Mouse (Mus musculus): ENCODE results near the gene Lasp1. TPM values are rescaled to one million over a fixed set of nuclear protein-coding genes. Genes with fewer than 3 reads are reported as not detected.

Gene Lasp1
- polyA plus RNA-seq, 1 experiment from 2014 or later, result 85.1 TPM

DNA sequence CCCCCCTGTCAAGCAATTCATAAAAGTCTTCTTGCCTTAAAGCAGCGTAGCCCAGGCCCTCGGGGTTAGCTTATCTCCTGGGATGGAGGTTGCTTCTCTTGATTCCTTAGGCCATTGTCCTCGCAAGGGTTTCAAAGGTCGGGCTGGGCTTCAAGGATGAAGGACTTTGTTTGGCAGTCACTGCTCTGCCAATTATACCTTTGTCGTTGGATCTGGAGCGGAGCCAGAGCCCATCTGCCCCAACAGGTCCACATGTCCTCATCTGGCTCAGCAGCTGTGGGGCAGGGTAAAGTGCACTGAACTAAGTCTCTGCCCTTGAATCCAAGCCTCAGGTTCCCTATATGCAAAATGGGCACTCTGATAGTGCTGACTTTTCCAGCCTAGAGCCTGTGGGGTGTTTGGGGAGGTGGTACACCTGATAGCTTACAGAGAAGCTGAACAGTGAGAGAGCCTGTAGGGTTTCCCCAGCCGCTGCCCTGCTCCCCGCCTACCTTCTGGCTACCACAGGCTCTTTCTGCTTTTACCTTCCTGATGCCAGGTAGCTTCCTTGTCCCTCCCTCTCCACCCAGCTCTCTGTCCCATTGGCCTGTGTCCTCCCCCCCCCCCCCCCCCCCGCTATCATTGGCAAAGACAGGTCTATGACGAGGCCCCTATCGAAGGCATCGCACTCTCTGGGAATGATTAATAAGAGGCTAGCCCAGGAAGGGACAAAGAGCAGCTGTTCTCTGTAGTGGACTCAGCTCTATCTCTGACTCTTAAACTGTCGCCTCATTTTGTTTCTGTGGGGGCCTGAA is 13.0 kb downstream of the Lasp1 start:
- H3K27me3 ChIP-seq (replicated peaks; ENCODE audit: control insufficient read depth, insufficient read depth, low read length), result no peaks in the 10 kb centered on the region
- ATAC-seq (replicated peaks; ENCODE audit: low FRiP score, low TSS enrichment, low read depth), result peak; percentile 44
- no peaks in the 10 kb centered on the region for H3K9me3 ChIP-seq (ENCODE audit: control insufficient read depth, low read length)
- peak; percentile 61 for DNase-seq (ENCODE audit: low spot score)
- H3K4me1 ChIP-seq (replicated peaks; ENCODE audit: control insufficient read depth, insufficient read depth, low read length), result peaks cover 70% of the 10 kb centered on the region
- WGBS, result 35% methylated on average over 13 of the region's 13 CpGs
- H3K9ac ChIP-seq (ENCODE audit: low read length), result peak overlapping the region; percentile 20; the same call in 1 of the 2 replicates
- no peak overlapping the region for H3K4me3 ChIP-seq (ENCODE audit: low read depth, low read length)
- peaks cover 75% of the 10 kb centered on the region for H3K36me3 ChIP-seq (ENCODE audit: control insufficient read depth, insufficient read depth, low read length)
- peak overlapping the region; percentile 62 for H3K27ac ChIP-seq (ENCODE audit: low read depth)
- peak overlapping the region; percentile 30 for H3K4me2 ChIP-seq (ENCODE audit: low read length)

DNA sequence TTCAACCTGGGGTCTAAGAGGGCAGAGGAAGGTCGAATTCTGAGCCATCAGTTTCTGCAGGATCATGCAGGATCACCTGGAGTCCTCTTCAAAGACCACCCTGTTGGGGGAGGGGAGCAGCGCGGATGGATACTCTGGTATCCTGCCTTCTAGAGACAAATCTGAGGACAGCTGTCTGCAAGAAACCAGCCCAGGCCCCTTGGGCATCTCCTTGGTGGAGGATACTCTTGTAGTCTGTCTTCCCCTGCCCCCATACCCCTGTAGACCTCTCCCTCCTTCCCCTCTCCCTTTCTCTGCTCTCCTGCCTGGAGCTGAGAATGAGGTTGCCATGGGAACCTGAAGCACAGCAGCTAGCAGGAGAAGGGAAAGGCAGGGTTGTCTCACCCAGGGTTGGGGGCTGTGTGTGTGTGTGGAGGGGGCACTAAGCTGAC is 13.7 kb downstream of the Lasp1 start:
- WGBS, result 38% methylated on average over 3 of the region's 3 CpGs
- Histone ChIP-seq H3K9ac (ENCODE audit: low read length) (peak overlapping the region; percentile 3; the same call in 1 of the 2 replicates), H3K9me3 (ENCODE audit: control insufficient read depth, low read length) (no peaks in the 10 kb centered on the region), H3K4me1 (replicated peaks; ENCODE audit: control insufficient read depth, insufficient read depth, low read length) (peaks cover 72% of the 10 kb centered on the region), H3K27me3 (replicated peaks; ENCODE audit: control insufficient read depth, insufficient read depth, low read length) (no peaks in the 10 kb centered on the region), H3K27ac (ENCODE audit: low read depth) (peak overlapping the region; percentile 62), H3K36me3 (ENCODE audit: control insufficient read depth, insufficient read depth, low read length) (peaks cover 72% of the 10 kb centered on the region), H3K4me2 (ENCODE audit: low read length) (peak overlapping the region; percentile 12), H3K4me3 (ENCODE audit: low read depth, low read length) (no peak overlapping the region)
- peak; percentile 20; the same call in 1 of the 2 replicates for ATAC-seq (replicated peaks; ENCODE audit: low FRiP score, low TSS enrichment, low read depth)
- DNase-seq (ENCODE audit: low spot score), result no peak

DNA sequence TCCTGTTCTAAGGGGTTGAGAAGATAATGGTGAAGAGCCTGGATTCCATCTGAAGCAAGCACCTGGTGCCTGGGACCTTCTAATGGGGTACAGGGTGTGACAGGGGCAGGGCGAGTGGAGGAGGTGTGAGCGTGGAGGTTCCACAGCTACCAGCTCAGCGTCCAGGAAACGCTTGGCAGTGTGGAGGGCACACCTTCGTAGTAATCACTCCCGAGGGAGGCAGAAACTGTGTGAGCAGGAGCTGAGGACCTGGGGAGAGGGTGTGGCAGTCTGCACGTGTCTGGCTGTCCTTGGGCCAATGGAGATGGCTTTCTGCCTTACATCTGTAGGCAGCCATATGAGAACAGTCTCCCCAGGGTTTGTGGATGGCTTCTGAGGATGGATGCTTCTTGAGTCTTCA is 14.3 kb downstream of the Lasp1 start:
- WGBS, result 42% methylated on average over 7 of the region's 7 CpGs
- Histone ChIP-seq H3K4me1 (replicated peaks; ENCODE audit: control insufficient read depth, insufficient read depth, low read length) (peaks cover 72% of the 10 kb centered on the region), H3K9ac (ENCODE audit: low read length) (no peak overlapping the region), H3K27ac (ENCODE audit: low read depth) (peak overlapping the region; percentile 62; the same call in 1 of the 2 replicates), H3K27me3 (replicated peaks; ENCODE audit: control insufficient read depth, insufficient read depth, low read length) (no peaks in the 10 kb centered on the region), H3K4me2 (ENCODE audit: low read length) (no peak overlapping the region), H3K4me3 (ENCODE audit: low read depth, low read length) (no peak overlapping the region), H3K9me3 (ENCODE audit: control insufficient read depth, low read length) (no peaks in the 10 kb centered on the region), H3K36me3 (ENCODE audit: control insufficient read depth, insufficient read depth, low read length) (peaks cover 73% of the 10 kb centered on the region)
- no peak for DNase-seq (ENCODE audit: low spot score)
- 0 out of 2 replicates have a peak, but pooled peaks have one; percentile 13 for ATAC-seq (replicated peaks; ENCODE audit: low FRiP score, low TSS enrichment, low read depth)

DNA sequence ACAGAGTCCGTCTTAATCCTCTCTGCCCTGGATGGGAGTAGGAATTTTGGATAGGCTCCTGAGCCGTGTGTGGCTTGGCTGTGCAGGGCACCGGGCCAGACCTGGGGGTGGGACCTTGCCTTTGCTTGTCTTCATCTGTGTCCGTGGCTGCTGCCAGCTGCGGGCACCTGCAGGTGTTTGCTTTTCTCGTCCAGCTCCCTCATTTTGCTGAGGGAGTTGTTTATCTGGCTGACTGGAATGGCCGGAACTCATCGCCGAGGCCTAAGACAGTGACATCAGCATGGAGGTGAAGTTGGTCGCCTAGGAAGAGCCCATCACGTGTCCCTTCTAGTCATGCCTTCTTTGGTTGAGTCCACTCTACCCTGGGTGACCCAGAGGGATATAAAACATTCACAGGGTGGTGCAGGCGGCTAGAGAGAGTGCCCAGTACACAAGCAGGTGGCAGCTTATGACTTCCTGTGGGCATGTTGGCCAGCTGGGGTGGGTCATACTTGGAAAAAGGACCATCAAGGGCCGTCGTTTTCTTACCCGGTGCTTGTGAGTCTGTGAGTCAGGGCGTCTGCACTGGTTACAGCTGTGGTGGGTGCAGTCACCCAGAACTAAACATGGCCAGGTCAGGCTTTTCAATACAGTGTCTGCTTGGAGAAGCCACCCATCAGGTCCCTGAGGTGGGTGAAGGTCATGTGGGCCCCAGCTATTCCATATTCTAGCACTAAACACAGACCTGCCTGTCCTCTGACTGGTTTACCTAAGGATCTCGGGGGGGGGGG is 15.1 kb downstream of the Lasp1 start:
- 76% methylated on average over 17 of the region's 17 CpGs for WGBS
- DNase-seq (ENCODE audit: low spot score) (no peak), ATAC-seq (replicated peaks; ENCODE audit: low FRiP score, low TSS enrichment, low read depth) (no peak)
- Histone ChIP-seq H3K27ac (ENCODE audit: low read depth) (no peak overlapping the region), H3K4me3 (ENCODE audit: low read depth, low read length) (no peak overlapping the region), H3K36me3 (ENCODE audit: control insufficient read depth, insufficient read depth, low read length) (peaks cover 71% of the 10 kb centered on the region), H3K4me1 (replicated peaks; ENCODE audit: control insufficient read depth, insufficient read depth, low read length) (peaks cover 71% of the 10 kb centered on the region), H3K9me3 (ENCODE audit: control insufficient read depth, low read length) (no peaks in the 10 kb centered on the region), H3K27me3 (replicated peaks; ENCODE audit: control insufficient read depth, insufficient read depth, low read length) (no peaks in the 10 kb centered on the region), H3K9ac (ENCODE audit: low read length) (no peak overlapping the region), H3K4me2 (ENCODE audit: low read length) (no peak overlapping the region)

DNA sequence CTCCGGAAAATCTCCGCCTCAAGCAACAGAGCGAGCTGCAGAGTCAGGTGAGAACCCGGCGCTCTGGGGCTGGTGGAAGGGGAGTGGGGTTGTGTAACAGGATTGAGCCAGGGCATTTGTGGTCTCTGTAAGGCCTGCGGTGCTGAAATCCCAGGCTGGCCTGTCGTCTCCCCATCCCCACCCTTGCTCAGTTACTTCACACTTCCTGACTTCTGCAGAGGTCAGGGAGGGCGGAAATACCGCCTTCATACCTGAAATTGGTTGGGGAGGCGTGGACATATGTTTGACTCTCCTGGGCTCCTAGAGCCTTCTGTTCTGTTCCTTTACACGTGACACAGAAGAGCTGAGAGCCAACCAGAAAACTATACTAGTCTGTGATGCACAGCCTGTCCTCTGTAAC is 16.9 kb downstream of the Lasp1 start:
- no peak for ATAC-seq (replicated peaks; ENCODE audit: low FRiP score, low TSS enrichment, low read depth)
- WGBS, result 83% methylated on average over 11 of the region's 11 CpGs
- no peaks in the 10 kb centered on the region for H3K27me3 ChIP-seq (replicated peaks; ENCODE audit: control insufficient read depth, insufficient read depth, low read length)
- H3K36me3 ChIP-seq (ENCODE audit: control insufficient read depth, insufficient read depth, low read length), result peaks cover 72% of the 10 kb centered on the region
- no peak for DNase-seq (ENCODE audit: low spot score)
- no peak overlapping the region for H3K4me2 ChIP-seq (ENCODE audit: low read length)
- H3K9ac ChIP-seq (ENCODE audit: low read length), result no peak overlapping the region
- peaks cover 56% of the 10 kb centered on the region for H3K4me1 ChIP-seq (replicated peaks; ENCODE audit: control insufficient read depth, insufficient read depth, low read length)
- no peak overlapping the region for H3K4me3 ChIP-seq (ENCODE audit: low read depth, low read length)
- H3K9me3 ChIP-seq (ENCODE audit: control insufficient read depth, low read length), result no peaks in the 10 kb centered on the region
- H3K27ac ChIP-seq (ENCODE audit: low read depth), result no peak overlapping the region

- DNase-seq (ENCODE audit: low spot score) (no peak), ATAC-seq (replicated peaks; ENCODE audit: low FRiP score, low TSS enrichment, low read depth) (no peak)
- 68% methylated on average over 5 of the region's 5 CpGs for WGBS
- Histone ChIP-seq H3K4me3 (ENCODE audit: low read depth, low read length) (no peak overlapping the region), H3K27ac (ENCODE audit: low read depth) (no peak overlapping the region), H3K9me3 (ENCODE audit: control insufficient read depth, low read length) (no peaks in the 10 kb centered on the region), H3K9ac (ENCODE audit: low read length) (no peak overlapping the region), H3K27me3 (replicated peaks; ENCODE audit: control insufficient read depth, insufficient read depth, low read length) (no peaks in the 10 kb centered on the region), H3K4me1 (replicated peaks; ENCODE audit: control insufficient read depth, insufficient read depth, low read length) (peaks cover 53% of the 10 kb centered on the region), H3K36me3 (ENCODE audit: control insufficient read depth, insufficient read depth, low read length) (peaks cover 73% of the 10 kb centered on the region), H3K4me2 (ENCODE audit: low read length) (no peak overlapping the region)
Observed at GRCm38 (mm10) chr11:97816176-97816575, 17.4 kb downstream of the Lasp1 start.

GRCm38 (mm10) chr11:97816916-97817315 is 18.1 kb downstream of the Lasp1 start:
- Histone ChIP-seq H3K9me3 (ENCODE audit: control insufficient read depth, low read length) (no peaks in the 10 kb centered on the region), H3K9ac (ENCODE audit: low read length) (no peak overlapping the region), H3K27ac (ENCODE audit: low read depth) (0 out of 2 replicates have a peak overlapping the region, but pooled peaks have one; percentile 16), H3K27me3 (replicated peaks; ENCODE audit: control insufficient read depth, insufficient read depth, low read length) (no peaks in the 10 kb centered on the region), H3K4me3 (ENCODE audit: low read depth, low read length) (no peak overlapping the region), H3K4me2 (ENCODE audit: low read length) (no peak overlapping the region), H3K36me3 (ENCODE audit: control insufficient read depth, insufficient read depth, low read length) (peaks cover 80% of the 10 kb centered on the region), H3K4me1 (replicated peaks; ENCODE audit: control insufficient read depth, insufficient read depth, low read length) (peaks cover 47% of the 10 kb centered on the region)
- DNase-seq (ENCODE audit: low spot score), result no peak
- no peak for ATAC-seq (replicated peaks; ENCODE audit: low FRiP score, low TSS enrichment, low read depth)
- 50% methylated on average over 9 of the region's 9 CpGs for WGBS

GRCm38 (mm10) chr11:97817379-97817778 is 18.6 kb downstream of the Lasp1 start:
- Histone ChIP-seq H3K36me3 (ENCODE audit: control insufficient read depth, insufficient read depth, low read length) (peaks cover 85% of the 10 kb centered on the region), H3K27ac (ENCODE audit: low read depth) (0 out of 2 replicates have a peak overlapping the region, but pooled peaks have one; percentile 16), H3K9ac (ENCODE audit: low read length) (no peak overlapping the region), H3K27me3 (replicated peaks; ENCODE audit: control insufficient read depth, insufficient read depth, low read length) (no peaks in the 10 kb centered on the region), H3K9me3 (ENCODE audit: control insufficient read depth, low read length) (no peaks in the 10 kb centered on the region), H3K4me3 (ENCODE audit: low read depth, low read length) (no peak overlapping the region), H3K4me2 (ENCODE audit: low read length) (no peak overlapping the region), H3K4me1 (replicated peaks; ENCODE audit: control insufficient read depth, insufficient read depth, low read length) (peaks cover 42% of the 10 kb centered on the region)
- WGBS, result 36% methylated on average over 5 of the region's 5 CpGs
- ATAC-seq (replicated peaks; ENCODE audit: low FRiP score, low TSS enrichment, low read depth), result 0 out of 2 replicates have a peak, but pooled peaks have one; percentile 33
- no peak for DNase-seq (ENCODE audit: low spot score)
